Mouse (Mus musculus): ENCODE results near the gene Gna12. TPM values are rescaled to one million over a fixed set of nuclear protein-coding genes. Genes with fewer than 3 reads are reported as not detected.
A peak's percentile ranks its signal among the peaks of the same experiment; 100 is the strongest.

Gene Gna12
- 20.4 and 22.1 TPM in 2 replicates for polyA plus RNA-seq (2014; fragmentation: Nextera tagmentation; extraction: Ambion mirVana)

DNA sequence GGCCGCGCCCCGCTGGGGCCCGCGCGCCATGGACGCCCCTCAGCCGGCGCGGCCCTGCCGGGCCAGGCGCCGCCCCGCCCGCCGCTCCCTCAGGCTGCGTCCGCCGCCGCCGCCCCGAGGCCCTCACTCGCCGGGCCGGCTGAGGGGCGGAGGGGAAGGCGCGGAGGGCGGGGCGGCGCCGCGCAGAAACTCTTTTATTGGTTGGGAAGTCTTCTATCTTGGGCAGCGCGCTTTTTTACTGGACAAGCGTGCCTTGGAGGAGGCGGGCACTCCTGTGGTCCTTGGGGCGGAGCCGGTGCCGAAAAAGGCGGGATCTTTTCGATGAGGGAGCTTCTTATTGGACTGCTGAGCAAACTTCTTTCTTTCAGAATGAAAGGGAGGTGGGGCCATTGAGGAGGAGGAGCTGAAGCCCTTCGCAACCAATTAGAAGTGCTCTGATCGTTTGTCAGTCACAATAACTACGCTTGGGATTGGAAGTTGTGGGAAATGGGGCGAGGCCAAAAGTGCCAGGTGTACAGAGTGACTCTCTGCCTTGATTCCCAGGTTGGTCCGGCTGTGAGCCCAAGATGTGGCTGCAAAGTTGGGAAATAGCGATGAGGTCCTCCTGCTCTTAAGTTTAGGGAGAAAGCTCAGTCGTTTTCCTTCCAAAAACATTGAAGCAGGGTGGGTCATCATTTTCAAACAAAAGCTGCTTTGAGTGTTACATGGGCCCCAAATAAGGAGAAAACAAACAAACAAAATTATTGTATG lies at the start of gene Gna12:
Gna12 (minus strand) TSS at position 118 of the 750 bp plus-strand sequence.
- under 1% methylated on average over 43 of the region's 49 CpGs for WGBS
- Histone ChIP-seq H3K36me3 (ENCODE audit: control insufficient read depth, insufficient read depth, low read length) (no peaks in the 10 kb centered on the region), H3K9ac (ENCODE audit: low read depth, low read length) (peak within 1 kb of the TSS; percentile 87), H3K4me3 (ENCODE audit: low read length) (peak within 1 kb of the TSS; percentile 89), H3K4me2 (replicated peaks; ENCODE audit: low read depth, low read length) (peak within 1 kb of the TSS; percentile 90), H3K4me1 (ENCODE audit: control insufficient read depth, insufficient read depth, low read length) (peaks cover 29% of the 10 kb centered on the region), H3K27ac (ENCODE audit: low read depth, low read length) (no peak within 1 kb of the TSS; the same call in 1 of the 2 replicates), H3K27me3 (ENCODE audit: control insufficient read depth, insufficient read depth, low read length) (no peaks in the 10 kb centered on the region), H3K9me3 (ENCODE audit: control insufficient read depth, low read length) (no peaks in the 10 kb centered on the region)
- ATAC-seq (ENCODE audit: low FRiP score, low TSS enrichment): peak; percentile 98

DNA sequence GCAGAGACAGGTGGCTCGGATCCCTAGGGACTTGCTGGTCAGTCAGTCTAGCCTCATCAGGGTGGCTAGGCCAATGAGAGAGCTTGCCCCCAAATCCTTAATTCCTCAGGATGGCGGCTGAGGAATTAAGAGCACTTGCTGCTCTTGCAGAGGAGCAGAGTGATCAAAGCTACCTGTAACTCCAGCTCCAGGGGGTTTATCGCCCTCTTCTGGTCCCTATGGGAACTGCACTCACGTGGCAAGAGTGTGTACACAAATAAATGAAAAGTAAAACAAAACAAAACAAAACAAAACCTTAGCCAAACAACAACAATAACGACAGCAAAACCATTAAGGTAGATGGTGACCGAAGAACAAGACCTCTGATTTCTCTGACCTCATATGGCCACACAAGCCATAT lies 48.4 kb upstream of the Gna12 start:
- H3K27ac ChIP-seq (ENCODE audit: low read depth, low read length): no peak overlapping the region
- 74% methylated on average over 6 of the region's 6 CpGs for WGBS
- no peak overlapping the region for H3K4me2 ChIP-seq (replicated peaks; ENCODE audit: low read depth, low read length)

DNA sequence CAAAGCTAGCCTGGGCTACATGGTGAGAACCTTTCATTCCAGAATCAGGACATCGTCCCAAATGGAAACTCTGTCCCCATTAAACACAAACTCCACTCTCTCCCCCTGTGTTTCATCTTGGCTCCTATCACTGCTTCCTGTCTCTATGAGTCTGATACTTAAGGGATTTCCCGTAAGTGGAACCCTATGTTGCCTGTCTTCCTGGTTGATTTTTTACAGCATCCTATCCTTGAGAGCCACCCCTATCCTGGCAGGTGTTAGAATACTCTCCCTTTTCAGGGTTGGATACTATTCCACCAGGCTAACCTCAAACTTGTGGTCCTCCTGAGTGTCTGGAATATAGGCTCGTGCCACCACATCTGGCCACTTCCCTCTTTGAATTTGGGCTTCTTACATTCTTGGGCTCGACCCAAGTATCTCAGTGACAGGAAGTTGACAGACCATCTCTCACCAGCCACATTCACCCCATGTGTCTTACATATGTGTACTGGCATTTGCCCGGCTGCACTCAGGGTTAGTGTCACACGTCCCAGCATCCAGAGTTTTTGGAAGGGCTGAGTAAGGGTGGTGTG lies 43.6 kb upstream of the Gna12 start:
- Histone ChIP-seq H3K27ac (ENCODE audit: low read depth, low read length) (no peak overlapping the region), H3K9me3 (ENCODE audit: control insufficient read depth, low read length) (no peaks in the 10 kb centered on the region), H3K27me3 (ENCODE audit: control insufficient read depth, insufficient read depth, low read length) (no peaks in the 10 kb centered on the region), H3K4me3 (ENCODE audit: low read length) (no peak overlapping the region), H3K4me2 (replicated peaks; ENCODE audit: low read depth, low read length) (peak overlapping the region; percentile 30; the same call in 1 of the 2 replicates), H3K36me3 (ENCODE audit: control insufficient read depth, insufficient read depth, low read length) (no peaks in the 10 kb centered on the region), H3K4me1 (ENCODE audit: control insufficient read depth, insufficient read depth, low read length) (peaks cover 40% of the 10 kb centered on the region), H3K9ac (ENCODE audit: low read depth, low read length) (no peak overlapping the region)
- WGBS: 77% methylated on average over 6 of the region's 6 CpGs
- ATAC-seq (ENCODE audit: low FRiP score, low TSS enrichment): no peak

More for the DNA sequence above, 48.4 kb upstream of the Gna12 start:
- Histone ChIP-seq H3K27me3 (ENCODE audit: control insufficient read depth, insufficient read depth, low read length) (no peaks in the 10 kb centered on the region), H3K9me3 (ENCODE audit: control insufficient read depth, low read length) (no peaks in the 10 kb centered on the region), H3K4me3 (ENCODE audit: low read length) (no peak overlapping the region), H3K4me1 (ENCODE audit: control insufficient read depth, insufficient read depth, low read length) (no peaks in the 10 kb centered on the region), H3K36me3 (ENCODE audit: control insufficient read depth, insufficient read depth, low read length) (no peaks in the 10 kb centered on the region), H3K9ac (ENCODE audit: low read depth, low read length) (no peak overlapping the region)
- ATAC-seq (ENCODE audit: low FRiP score, low TSS enrichment): no peak

DNA sequence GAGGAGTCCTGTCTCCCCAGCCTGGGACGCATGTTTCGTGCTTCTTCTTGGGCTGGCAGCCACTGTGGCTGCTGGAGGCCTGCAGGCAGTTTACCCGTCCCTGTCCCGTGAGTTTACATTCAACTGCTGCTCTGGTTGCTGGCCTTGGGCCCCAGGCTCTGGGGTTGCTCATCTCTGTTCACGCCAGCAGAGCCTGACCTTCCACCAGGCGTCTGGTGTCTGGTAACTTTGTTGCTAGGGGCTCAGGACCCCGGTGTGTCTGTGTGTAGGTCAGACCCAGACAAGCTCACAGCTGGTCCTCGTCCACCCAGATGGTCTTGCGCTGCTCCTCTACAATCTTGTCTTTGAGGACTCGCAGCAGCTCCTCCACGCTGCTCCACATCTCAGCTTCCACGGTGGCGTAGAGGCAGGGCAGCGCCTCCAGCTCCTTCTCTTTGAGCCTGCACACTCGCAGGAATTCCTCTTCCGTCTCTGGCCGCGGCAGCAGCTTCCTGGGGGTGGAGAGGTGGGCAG lies 42.9 kb upstream of the Gna12 start:
- ATAC-seq (ENCODE audit: low FRiP score, low TSS enrichment): peak; percentile 71
- Histone ChIP-seq H3K4me1 (ENCODE audit: control insufficient read depth, insufficient read depth, low read length) (peaks cover 40% of the 10 kb centered on the region), H3K9me3 (ENCODE audit: control insufficient read depth, low read length) (no peaks in the 10 kb centered on the region), H3K4me3 (ENCODE audit: low read length) (peak overlapping the region; percentile 11; the same call in 1 of the 2 replicates), H3K27me3 (ENCODE audit: control insufficient read depth, insufficient read depth, low read length) (no peaks in the 10 kb centered on the region), H3K27ac (ENCODE audit: low read depth, low read length) (peak overlapping the region; percentile 34; the same call in 1 of the 2 replicates), H3K4me2 (replicated peaks; ENCODE audit: low read depth, low read length) (peak overlapping the region; percentile 30), H3K36me3 (ENCODE audit: control insufficient read depth, insufficient read depth, low read length) (no peaks in the 10 kb centered on the region), H3K9ac (ENCODE audit: low read depth, low read length) (no peak overlapping the region)
- WGBS: 7% methylated on average over 18 of the region's 18 CpGs

DNA sequence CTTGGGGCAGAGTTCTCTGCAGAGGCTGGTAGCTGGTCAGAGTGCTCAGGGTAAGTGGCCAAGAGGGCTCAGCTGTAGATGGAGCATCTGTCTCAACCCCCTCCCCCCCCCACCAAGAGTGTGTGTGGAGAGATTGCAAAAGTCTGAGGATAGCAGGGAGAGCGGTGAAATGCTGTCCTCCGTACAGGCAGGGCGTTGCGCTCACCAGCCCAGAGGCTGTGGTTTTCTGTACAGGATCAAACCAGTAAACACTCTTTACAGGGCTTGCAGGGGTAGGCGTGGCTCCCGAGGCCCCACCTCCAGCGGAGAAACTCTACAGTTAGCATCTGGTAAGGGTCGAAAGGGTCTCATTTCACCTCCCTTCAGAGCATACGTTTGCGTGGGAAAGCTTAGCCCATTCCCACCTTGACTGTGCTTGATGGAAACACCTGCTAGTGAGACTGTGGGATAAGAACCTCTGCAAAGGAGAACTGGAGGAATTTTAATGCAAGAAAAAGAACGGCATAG lies 42.4 kb upstream of the Gna12 start:
- H3K27me3 ChIP-seq (ENCODE audit: control insufficient read depth, insufficient read depth, low read length): no peaks in the 10 kb centered on the region
- H3K9ac ChIP-seq (ENCODE audit: low read depth, low read length): no peak overlapping the region
- 14% methylated on average over 11 of the region's 11 CpGs for WGBS
- no peaks in the 10 kb centered on the region for H3K9me3 ChIP-seq (ENCODE audit: control insufficient read depth, low read length)
- no peaks in the 10 kb centered on the region for H3K36me3 ChIP-seq (ENCODE audit: control insufficient read depth, insufficient read depth, low read length)
- H3K4me2 ChIP-seq (replicated peaks; ENCODE audit: low read depth, low read length): peak overlapping the region; percentile 30
- H3K4me1 ChIP-seq (ENCODE audit: control insufficient read depth, insufficient read depth, low read length): peaks cover 40% of the 10 kb centered on the region
- H3K4me3 ChIP-seq (ENCODE audit: low read length): no peak overlapping the region; the same call in 1 of the 2 replicates
- peak overlapping the region; percentile 34; the same call in 1 of the 2 replicates for H3K27ac ChIP-seq (ENCODE audit: low read depth, low read length)
- peak; percentile 41; the same call in 1 of the 2 replicates for ATAC-seq (ENCODE audit: low FRiP score, low TSS enrichment)

DNA sequence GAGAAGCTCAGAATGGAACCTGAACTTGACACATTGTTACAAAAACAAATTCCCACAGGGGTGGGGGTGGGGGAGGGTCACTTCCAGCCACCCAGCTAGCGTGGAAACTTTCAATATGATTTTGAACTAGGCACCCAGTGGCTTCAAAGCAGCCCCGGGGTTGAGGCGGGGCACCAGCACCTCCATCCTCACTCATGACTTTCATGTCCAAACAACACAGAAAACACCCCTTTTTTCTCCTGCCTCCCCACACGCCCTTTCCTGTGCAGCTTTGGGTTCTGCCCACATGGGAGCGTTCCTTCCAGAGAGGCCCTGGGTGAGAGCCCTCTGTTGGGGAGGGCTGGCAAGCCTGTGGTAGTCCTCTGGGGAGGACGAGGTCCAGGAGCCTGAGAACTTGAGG lies 41.0 kb upstream of the Gna12 start:
- no peak overlapping the region for H3K9ac ChIP-seq (ENCODE audit: low read depth, low read length)
- H3K4me3 ChIP-seq (ENCODE audit: low read length): no peak overlapping the region
- no peak overlapping the region for H3K27ac ChIP-seq (ENCODE audit: low read depth, low read length)
- ATAC-seq (ENCODE audit: low FRiP score, low TSS enrichment): 0 out of 2 replicates have a peak, but pooled peaks have one; percentile 26
- no peak overlapping the region for H3K4me2 ChIP-seq (replicated peaks; ENCODE audit: low read depth, low read length)
- peaks cover 40% of the 10 kb centered on the region for H3K4me1 ChIP-seq (ENCODE audit: control insufficient read depth, insufficient read depth, low read length)
- no peaks in the 10 kb centered on the region for H3K36me3 ChIP-seq (ENCODE audit: control insufficient read depth, insufficient read depth, low read length)
- H3K27me3 ChIP-seq (ENCODE audit: control insufficient read depth, insufficient read depth, low read length): no peaks in the 10 kb centered on the region
- 34% methylated on average over 6 of the region's 6 CpGs for WGBS
- no peaks in the 10 kb centered on the region for H3K9me3 ChIP-seq (ENCODE audit: control insufficient read depth, low read length)

DNA sequence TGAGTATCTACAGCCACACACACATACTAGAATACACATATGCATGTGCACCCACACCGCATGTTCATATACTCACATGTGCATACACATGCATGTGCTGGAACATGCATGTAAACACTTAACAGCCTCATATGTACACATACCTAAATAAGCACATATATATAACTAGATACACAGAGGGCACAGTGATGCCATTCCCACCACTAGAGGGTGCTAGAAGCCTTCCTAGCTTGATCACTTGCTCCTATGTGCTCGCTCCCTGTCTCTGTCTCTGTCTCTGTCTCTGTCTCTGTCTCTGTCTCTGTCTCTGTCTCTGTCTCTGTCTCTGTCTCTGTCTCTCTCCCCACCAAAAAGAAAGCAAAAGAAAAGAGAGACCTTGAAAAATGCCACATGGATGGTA lies 38.8 kb upstream of the Gna12 start:
- 57% methylated on average over 2 of the region's 2 CpGs for WGBS
- H3K4me3 ChIP-seq (ENCODE audit: low read length): no peak overlapping the region
- no peaks in the 10 kb centered on the region for H3K36me3 ChIP-seq (ENCODE audit: control insufficient read depth, insufficient read depth, low read length)
- H3K4me1 ChIP-seq (ENCODE audit: control insufficient read depth, insufficient read depth, low read length): peaks cover 40% of the 10 kb centered on the region
- no peaks in the 10 kb centered on the region for H3K27me3 ChIP-seq (ENCODE audit: control insufficient read depth, insufficient read depth, low read length)
- no peaks in the 10 kb centered on the region for H3K9me3 ChIP-seq (ENCODE audit: control insufficient read depth, low read length)
- H3K27ac ChIP-seq (ENCODE audit: low read depth, low read length): no peak overlapping the region
- H3K9ac ChIP-seq (ENCODE audit: low read depth, low read length): no peak overlapping the region
- H3K4me2 ChIP-seq (replicated peaks; ENCODE audit: low read depth, low read length): no peak overlapping the region
- ATAC-seq (ENCODE audit: low FRiP score, low TSS enrichment): no peak

DNA sequence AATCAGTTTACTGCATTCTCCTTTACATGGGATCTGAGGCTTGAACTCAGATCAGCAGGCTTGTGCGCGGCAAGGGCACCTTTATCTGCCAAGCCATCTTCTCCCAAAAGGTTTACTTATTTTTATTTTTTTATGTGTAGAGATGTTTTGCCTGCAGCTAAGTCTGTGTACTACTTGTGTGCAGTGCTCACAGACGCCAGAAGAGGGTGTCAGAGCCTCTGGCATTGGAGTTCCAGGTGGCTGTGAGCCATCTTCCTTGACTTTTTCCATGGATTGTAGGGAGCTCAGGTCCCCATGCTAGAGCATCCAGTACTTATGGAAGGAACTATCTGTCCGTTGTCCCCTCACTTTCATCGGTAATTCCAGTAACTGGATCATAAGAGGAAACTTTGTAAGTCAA lies 29.5 kb upstream of the Gna12 start:
- Histone ChIP-seq H3K27ac (ENCODE audit: low read depth, low read length) (no peak overlapping the region), H3K27me3 (ENCODE audit: control insufficient read depth, insufficient read depth, low read length) (no peaks in the 10 kb centered on the region), H3K4me3 (ENCODE audit: low read length) (no peak overlapping the region), H3K9ac (ENCODE audit: low read depth, low read length) (no peak overlapping the region), H3K9me3 (ENCODE audit: control insufficient read depth, low read length) (no peaks in the 10 kb centered on the region), H3K36me3 (ENCODE audit: control insufficient read depth, insufficient read depth, low read length) (no peaks in the 10 kb centered on the region), H3K4me2 (replicated peaks; ENCODE audit: low read depth, low read length) (no peak overlapping the region), H3K4me1 (ENCODE audit: control insufficient read depth, insufficient read depth, low read length) (0 out of 2 replicates have a peak, but pooled peaks cover 3% of the 10 kb centered on the region)
- WGBS: 88% methylated on average over 5 of the region's 5 CpGs
- no peak for ATAC-seq (ENCODE audit: low FRiP score, low TSS enrichment)

DNA sequence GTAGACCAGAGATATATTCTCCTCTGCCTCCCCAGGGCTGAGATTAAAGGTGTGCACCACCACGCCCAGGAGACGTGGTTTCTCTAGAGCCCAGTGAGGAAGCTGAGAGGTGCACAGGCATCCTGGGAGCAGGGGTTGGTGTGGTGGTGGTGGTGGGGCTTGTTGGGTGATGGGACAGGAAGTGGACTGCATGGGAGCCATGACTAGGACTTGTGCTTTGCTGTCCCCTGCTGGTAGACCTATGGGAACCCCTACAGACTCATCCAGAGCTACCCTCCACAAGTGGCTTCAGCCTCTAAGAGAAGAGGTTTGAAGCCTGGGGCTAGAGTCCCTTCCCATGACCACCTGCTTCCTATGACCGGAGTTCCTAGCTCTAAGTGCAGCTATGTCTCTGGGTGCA lies 28.1 kb upstream of the Gna12 start:
- H3K4me1 ChIP-seq (ENCODE audit: control insufficient read depth, insufficient read depth, low read length): 0 out of 2 replicates have a peak, but pooled peaks cover 3% of the 10 kb centered on the region
- H3K36me3 ChIP-seq (ENCODE audit: control insufficient read depth, insufficient read depth, low read length): no peaks in the 10 kb centered on the region
- no peak for ATAC-seq (ENCODE audit: low FRiP score, low TSS enrichment)
- H3K27ac ChIP-seq (ENCODE audit: low read depth, low read length): no peak overlapping the region
- H3K4me2 ChIP-seq (replicated peaks; ENCODE audit: low read depth, low read length): no peak overlapping the region
- H3K27me3 ChIP-seq (ENCODE audit: control insufficient read depth, insufficient read depth, low read length): no peaks in the 10 kb centered on the region
- no peak overlapping the region for H3K4me3 ChIP-seq (ENCODE audit: low read length)
- WGBS: 91% methylated on average over 3 of the region's 3 CpGs
- no peaks in the 10 kb centered on the region for H3K9me3 ChIP-seq (ENCODE audit: control insufficient read depth, low read length)
- no peak overlapping the region for H3K9ac ChIP-seq (ENCODE audit: low read depth, low read length)
